Mouse (Mus musculus): ENCODE measurements around the gene Cdk15. TPM values are rescaled to one million over a fixed set of nuclear protein-coding genes. Genes with fewer than 3 reads are reported as not detected.

The Cdk15 gene
- total and polyA plus RNA-seq, 2 experiments from 2014 or later = not detected

DNA sequence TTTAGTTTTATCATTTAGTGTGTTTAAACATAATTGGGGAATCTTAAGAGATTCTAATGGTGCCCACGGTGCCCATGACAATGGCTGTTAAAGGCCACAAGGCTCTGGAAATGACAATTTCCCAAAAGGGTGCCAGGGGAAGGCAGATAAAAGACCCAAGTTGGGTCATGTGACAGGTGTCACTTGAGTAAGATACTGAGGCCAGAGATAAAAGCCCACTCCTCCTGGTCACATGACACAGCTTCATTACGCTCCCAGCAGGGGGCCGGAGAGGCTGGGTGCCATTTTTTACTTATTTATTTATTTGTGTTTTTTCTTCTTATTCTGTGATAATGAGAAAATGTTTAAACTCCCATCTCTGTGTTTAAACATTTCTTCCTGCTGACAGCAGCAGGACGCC, 104.8 kb downstream of the Cdk15 start:
- DNase-seq (ENCODE audit: low spot score) = no peak
- H3K9ac ChIP-seq (replicated peaks; ENCODE audit: low read depth, low read length) = no peak overlapping the region
- peaks cover 6% of the 10 kb centered on the region; the same call in 1 of the 2 replicates for H3K4me1 ChIP-seq (ENCODE audit: control insufficient read depth, insufficient read depth)
- no peaks in the 10 kb centered on the region for H3K9me3 ChIP-seq (replicated peaks; ENCODE audit: control insufficient read depth, low read length)
- WGBS = 47% methylated on average over 4 of the region's 4 CpGs
- H3K4me2 ChIP-seq (ENCODE audit: low read depth, low read length) = no peak overlapping the region
- TF ChIP-seq EP300 (IDR thresholded peaks at IDR 0.05; ENCODE audit: low read depth) (no peak), CTCF (IDR thresholded peaks at IDR 0.05; ENCODE audit: low read depth) (no peak)
- H3K4me3 ChIP-seq (ENCODE audit: low read depth, low read length) = no peak overlapping the region
- H3K36me3 ChIP-seq (replicated peaks; ENCODE audit: control insufficient read depth, insufficient read depth, low read length) = no peaks in the 10 kb centered on the region
- H3K27ac ChIP-seq (ENCODE audit: low read depth) = no peak overlapping the region
- peaks cover 44% of the 10 kb centered on the region for H3K27me3 ChIP-seq (ENCODE audit: control insufficient read depth, insufficient read depth, low read length)
- ATAC-seq (ENCODE audit: insufficient read depth, low read depth) = no peak

- no peak overlapping the region for H3K4me2 ChIP-seq (ENCODE audit: low read depth, low read length)
- H3K27ac ChIP-seq (ENCODE audit: low read depth) = no peak overlapping the region
- H3K4me3 ChIP-seq (ENCODE audit: low read depth, low read length) = no peak overlapping the region
- H3K36me3 ChIP-seq (replicated peaks; ENCODE audit: control insufficient read depth, insufficient read depth, low read length) = no peaks in the 10 kb centered on the region
- no peak for TF ChIP-seq CTCF (IDR thresholded peaks at IDR 0.05; ENCODE audit: low read depth)
- no peak for TF ChIP-seq EP300 (IDR thresholded peaks at IDR 0.05; ENCODE audit: low read depth)
- no peak overlapping the region for H3K9ac ChIP-seq (replicated peaks; ENCODE audit: low read depth, low read length)
- no peaks in the 10 kb centered on the region for H3K9me3 ChIP-seq (replicated peaks; ENCODE audit: control insufficient read depth, low read length)
- WGBS = 74% methylated on average over 4 of the region's 4 CpGs
- peaks cover 49% of the 10 kb centered on the region for H3K27me3 ChIP-seq (ENCODE audit: control insufficient read depth, insufficient read depth, low read length)
- DNase-seq (ENCODE audit: low spot score) (no peak), ATAC-seq (ENCODE audit: insufficient read depth, low read depth) (no peak)
- H3K4me1 ChIP-seq (ENCODE audit: control insufficient read depth, insufficient read depth) = peaks cover 6% of the 10 kb centered on the region; the same call in 1 of the 2 replicates
Observed at GRCm38 (mm10) chr1:59361966-59362365, 105.3 kb downstream of the Cdk15 start.

DNA sequence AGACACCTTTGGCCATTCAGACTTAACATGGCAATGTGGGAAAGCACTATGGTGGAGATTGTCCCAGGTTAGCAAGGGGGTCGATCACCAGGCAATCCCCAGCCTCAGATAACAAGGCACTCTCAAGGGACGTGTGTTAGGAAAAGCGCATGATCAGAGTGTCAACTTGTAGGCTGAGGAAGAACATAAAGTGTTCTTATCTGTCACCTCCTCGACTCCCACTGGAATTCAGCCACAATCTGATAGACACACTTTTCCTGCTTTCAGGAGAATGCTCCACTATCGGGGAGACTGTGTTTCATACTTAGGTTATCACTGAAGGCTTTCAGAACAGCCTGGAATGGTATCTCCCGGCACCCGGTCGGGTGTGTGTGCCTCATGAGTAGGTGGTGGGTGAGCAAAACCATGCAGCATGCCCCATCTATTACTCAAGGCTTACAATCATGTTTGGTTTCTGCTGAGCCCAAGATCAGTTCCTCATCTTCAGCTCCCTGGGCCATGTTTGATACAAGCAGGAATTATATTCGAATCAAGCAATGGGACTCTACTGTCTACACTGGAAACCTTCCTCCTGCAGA, 107.8 kb downstream of the Cdk15 start:
- 12% methylated on average over 9 of the region's 9 CpGs for WGBS
- ATAC-seq (ENCODE audit: insufficient read depth, low read depth) (no peak), DNase-seq (ENCODE audit: low spot score) (no peak)
- Histone ChIP-seq H3K36me3 (replicated peaks; ENCODE audit: control insufficient read depth, insufficient read depth, low read length) (no peaks in the 10 kb centered on the region), H3K27me3 (ENCODE audit: control insufficient read depth, insufficient read depth, low read length) (peaks cover 53% of the 10 kb centered on the region), H3K9me3 (replicated peaks; ENCODE audit: control insufficient read depth, low read length) (no peaks in the 10 kb centered on the region), H3K4me2 (ENCODE audit: low read depth, low read length) (no peak overlapping the region), H3K4me3 (ENCODE audit: low read depth, low read length) (no peak overlapping the region), H3K9ac (replicated peaks; ENCODE audit: low read depth, low read length) (no peak overlapping the region), H3K27ac (ENCODE audit: low read depth) (no peak overlapping the region), H3K4me1 (ENCODE audit: control insufficient read depth, insufficient read depth) (peaks cover 10% of the 10 kb centered on the region; the same call in 1 of the 2 replicates)
- TF ChIP-seq EP300 (IDR thresholded peaks at IDR 0.05; ENCODE audit: low read depth) = no peak
- TF ChIP-seq CTCF (IDR thresholded peaks at IDR 0.05; ENCODE audit: low read depth) = no peak

DNA sequence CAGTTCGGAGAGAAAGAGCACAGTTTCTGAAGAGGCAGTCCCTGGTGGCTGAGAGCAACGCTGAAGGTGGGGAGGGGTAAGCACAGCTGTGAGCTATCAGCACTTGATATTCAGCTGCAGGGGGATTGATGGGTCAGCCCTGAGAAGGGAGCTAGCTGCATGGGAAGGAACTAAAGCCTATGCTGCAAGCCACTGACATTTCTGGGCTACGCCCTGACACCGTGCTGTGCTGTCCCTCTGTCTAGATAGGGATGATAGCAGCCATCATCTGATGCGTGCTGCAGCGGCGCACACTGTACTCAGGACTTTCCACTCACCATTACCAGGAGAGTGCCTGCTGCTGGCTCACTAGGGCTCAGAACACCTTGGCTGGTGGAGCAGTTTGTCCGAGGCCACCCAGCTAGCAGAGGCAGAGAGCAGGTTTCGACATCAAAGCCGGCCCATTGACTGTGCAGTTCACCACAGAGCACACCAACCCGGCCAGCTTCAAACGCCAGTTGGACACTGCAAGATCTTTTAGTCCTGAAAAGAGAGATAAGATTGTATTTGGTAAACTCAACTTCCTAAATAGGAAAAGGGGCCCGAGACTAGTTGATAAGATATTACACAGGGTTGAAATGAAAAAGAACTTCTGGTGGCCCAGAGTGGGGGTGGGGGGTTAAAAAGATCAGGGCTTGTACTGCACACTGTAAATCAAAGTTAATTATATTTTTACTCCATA, 111.4 kb downstream of the Cdk15 start:
- Histone ChIP-seq H3K4me1 (ENCODE audit: control insufficient read depth, insufficient read depth) (peaks cover 10% of the 10 kb centered on the region; the same call in 1 of the 2 replicates), H3K9ac (replicated peaks; ENCODE audit: low read depth, low read length) (no peak overlapping the region), H3K4me3 (ENCODE audit: low read depth, low read length) (no peak overlapping the region), H3K36me3 (replicated peaks; ENCODE audit: control insufficient read depth, insufficient read depth, low read length) (no peaks in the 10 kb centered on the region), H3K27ac (ENCODE audit: low read depth) (no peak overlapping the region), H3K9me3 (replicated peaks; ENCODE audit: control insufficient read depth, low read length) (no peaks in the 10 kb centered on the region), H3K27me3 (ENCODE audit: control insufficient read depth, insufficient read depth, low read length) (peaks cover 54% of the 10 kb centered on the region), H3K4me2 (ENCODE audit: low read depth, low read length) (peak overlapping the region; percentile 12; the same call in 1 of the 2 replicates)
- no peak for TF ChIP-seq CTCF (IDR thresholded peaks at IDR 0.05; ENCODE audit: low read depth)
- TF ChIP-seq EP300 (IDR thresholded peaks at IDR 0.05; ENCODE audit: low read depth) = no peak
- ATAC-seq (ENCODE audit: insufficient read depth, low read depth) (no peak), DNase-seq (ENCODE audit: low spot score) (no peak)
- WGBS = 6% methylated on average over 13 of the region's 13 CpGs

DNA sequence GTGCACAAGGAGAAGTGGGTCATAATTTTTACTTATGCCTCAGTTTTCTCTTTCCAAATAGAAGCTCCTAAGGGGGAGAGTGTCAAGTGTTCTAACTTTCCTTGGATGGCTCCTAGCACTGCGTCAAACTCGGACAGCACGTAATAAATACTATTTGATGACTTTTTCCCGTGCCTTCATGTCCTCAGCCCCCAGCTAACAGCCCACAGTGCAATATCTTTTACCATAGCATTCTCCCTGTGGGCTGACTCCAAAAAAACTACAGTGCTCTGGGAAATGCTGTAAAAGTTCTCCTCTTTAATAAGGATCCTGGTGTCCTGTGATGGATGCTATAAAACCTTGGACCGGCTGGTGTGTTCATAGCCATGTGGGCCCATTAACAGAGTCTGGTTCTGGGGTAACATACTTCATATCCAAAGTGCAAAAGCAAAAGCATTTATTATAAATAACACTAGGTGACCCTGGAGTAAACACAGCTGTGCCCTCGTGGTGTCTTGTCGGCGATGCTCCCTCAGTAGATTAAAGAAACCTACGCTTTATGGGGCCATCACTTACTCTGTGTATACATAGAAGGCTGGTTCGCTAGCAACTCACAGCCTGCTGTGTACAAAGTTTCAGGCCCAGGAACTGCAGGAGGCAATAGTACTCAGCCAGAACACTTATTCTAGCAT, 112.1 kb downstream of the Cdk15 start:
- ATAC-seq (ENCODE audit: insufficient read depth, low read depth) (no peak), DNase-seq (ENCODE audit: low spot score) (no peak)
- peaks cover 10% of the 10 kb centered on the region; the same call in 1 of the 2 replicates for H3K4me1 ChIP-seq (ENCODE audit: control insufficient read depth, insufficient read depth)
- whole genome bisulfite sequencing = 63% methylated on average over 10 of the region's 10 CpGs
- H3K4me3 ChIP-seq (ENCODE audit: low read depth, low read length) = no peak overlapping the region
- no peak overlapping the region for H3K9ac ChIP-seq (replicated peaks; ENCODE audit: low read depth, low read length)
- H3K27me3 ChIP-seq (ENCODE audit: control insufficient read depth, insufficient read depth, low read length) = peaks cover 50% of the 10 kb centered on the region
- no peaks in the 10 kb centered on the region for H3K9me3 ChIP-seq (replicated peaks; ENCODE audit: control insufficient read depth, low read length)
- no peak overlapping the region for H3K27ac ChIP-seq (ENCODE audit: low read depth)
- no peak overlapping the region for H3K4me2 ChIP-seq (ENCODE audit: low read depth, low read length)
- no peak for TF ChIP-seq CTCF (IDR thresholded peaks at IDR 0.05; ENCODE audit: low read depth)
- TF ChIP-seq EP300 (IDR thresholded peaks at IDR 0.05; ENCODE audit: low read depth) = no peak
- H3K36me3 ChIP-seq (replicated peaks; ENCODE audit: control insufficient read depth, insufficient read depth, low read length) = no peaks in the 10 kb centered on the region

All from heart, postnatal 0 days (tissue).